Mouse (Mus musculus) midbrain, embryonic 16.5 days (tissue): Measurements from ENCODE around the gene Prdm1. TPM values are rescaled to one million over a fixed set of nuclear protein-coding genes. Genes with fewer than 3 reads are reported as not detected.
A peak's percentile ranks its signal among the peaks of the same experiment; 100 is the strongest.

Experiments
- ATAC-seq: fragments of 200-750 bp; cut with Nextera tagmentation; 2 replicates; pipeline ENCODE4 v1.8.0; 2017; ENCODE audit warnings: moderate TSS enrichment
- H3K27ac ChIP-seq: fragments of 300-500 bp; sonication (generic); 2 replicates; pipeline ENCODE4 v1.5.1; 2014; ENCODE audit warnings: mild to moderate bottlenecking, low read length, mixed read lengths
- H3K27me3 ChIP-seq: fragments of 300-500 bp; sonication (generic); 2 replicates; pipeline ENCODE4 v1.6.1; 2014; ENCODE audit warnings: low read depth, low read length, mixed read lengths; ENCODE audit not compliant: control insufficient read depth, insufficient read depth
- H3K36me3 ChIP-seq: fragments of 300-500 bp; sonication (generic); 2 replicates; pipeline ENCODE4 v1.6.1; 2014; ENCODE audit warnings: mild to moderate bottlenecking, low read length, moderate library complexity, mixed read lengths; ENCODE audit not compliant: control insufficient read depth, insufficient read depth
- H3K4me1 ChIP-seq: fragments of 300-500 bp; sonication (generic); 2 replicates; pipeline ENCODE4 v1.6.1; 2014; ENCODE audit warnings: mild to moderate bottlenecking, low read length, mixed read lengths; ENCODE audit not compliant: control insufficient read depth, insufficient read depth
- H3K4me2 ChIP-seq: fragments of 300-500 bp; sonication (generic); 2 replicates; pipeline ENCODE4 v1.6.1; 2014; ENCODE audit warnings: mild to moderate bottlenecking, low read length, mixed read lengths
- H3K4me3 ChIP-seq: fragments of 300-500 bp; sonication (generic); 2 replicates; pipeline ENCODE4 v1.5.1; 2014; ENCODE audit warnings: low read depth, mild to moderate bottlenecking, low read length, moderate library complexity, mixed read lengths
- H3K9ac ChIP-seq: fragments of 300-500 bp; sonication (generic); 2 replicates; pipeline ENCODE4 v1.6.1; 2014; ENCODE audit warnings: low read depth, low read length, mixed read lengths
- H3K9me3 ChIP-seq: fragments of 300-500 bp; sonication (generic); replicated peaks from 2 replicates; pipeline ENCODE4 v1.6.1; 2014; ENCODE audit warnings: mild to moderate bottlenecking, low read length, mixed read lengths; ENCODE audit not compliant: control insufficient read depth, poor library complexity, severe bottlenecking
- WGBS: fragments of 180-500 bp; shearing (Covaris S2); extraction: QIAGEN DNeasy Blood & Tissue Kit; methylation state at CpG from one replicate; pipeline ENCODE4 v1.1.7; 2014; 5-methylcytosine and 5-hydroxymethylcytosine counted together
- polyA plus RNA-seq: library from polyadenylated mRNA; unstranded; fragments of >200 nt; fragmentation: Nextera tagmentation; extraction: Ambion mirVana; gene quantifications from 2 replicates; pipeline ENCODE4 v1.2.1, GENCODE M21; 2015

Gene Prdm1
- polyA plus RNA-seq, 1 experiment from 2014 or later, result 0.50 TPM

GRCm38 (mm10) chr10:44462351-44462750 is 66.0 kb downstream of the Prdm1 start:
- no peak overlapping the region for H3K27ac ChIP-seq
- ATAC-seq, result no peak
- no peaks in the 10 kb centered on the region for H3K36me3 ChIP-seq
- peaks cover 15% of the 10 kb centered on the region for H3K4me1 ChIP-seq
- no peak overlapping the region for H3K9ac ChIP-seq
- WGBS, result 95% methylated on average over 8 of the region's 8 CpGs
- no peaks in the 10 kb centered on the region for H3K9me3 ChIP-seq
- no peak overlapping the region for H3K4me2 ChIP-seq
- peaks cover 14% of the 10 kb centered on the region for H3K27me3 ChIP-seq
- no peak overlapping the region for H3K4me3 ChIP-seq

DNA sequence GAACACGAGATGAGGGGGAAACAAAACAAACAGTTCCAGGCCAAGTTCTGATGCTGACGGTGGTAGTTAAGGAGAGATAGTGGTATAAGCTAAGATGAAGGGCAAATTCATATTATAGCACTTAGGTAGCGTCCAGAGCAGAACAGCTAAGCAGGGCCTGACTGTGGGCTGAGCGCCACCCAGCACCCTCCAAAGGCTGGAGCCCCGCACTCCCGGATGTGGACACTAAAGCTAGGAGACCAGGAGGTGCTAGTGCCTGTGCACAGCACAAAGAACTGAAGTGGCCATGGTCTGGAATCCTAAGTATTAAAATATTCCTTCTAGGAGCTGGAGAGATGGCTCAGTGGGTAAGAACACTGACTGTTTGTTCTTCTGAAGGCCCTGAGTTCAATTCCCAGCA is 67.2 kb downstream of the Prdm1 start:
- H3K27ac ChIP-seq, result no peak overlapping the region
- no peak overlapping the region for H3K4me2 ChIP-seq
- no peak for ATAC-seq
- no peaks in the 10 kb centered on the region for H3K36me3 ChIP-seq
- H3K27me3 ChIP-seq, result peaks cover 17% of the 10 kb centered on the region
- 93% methylated on average over 6 of the region's 6 CpGs for WGBS
- peaks cover 20% of the 10 kb centered on the region for H3K4me1 ChIP-seq
- no peak overlapping the region for H3K4me3 ChIP-seq
- no peaks in the 10 kb centered on the region for H3K9me3 ChIP-seq
- no peak overlapping the region for H3K9ac ChIP-seq

DNA sequence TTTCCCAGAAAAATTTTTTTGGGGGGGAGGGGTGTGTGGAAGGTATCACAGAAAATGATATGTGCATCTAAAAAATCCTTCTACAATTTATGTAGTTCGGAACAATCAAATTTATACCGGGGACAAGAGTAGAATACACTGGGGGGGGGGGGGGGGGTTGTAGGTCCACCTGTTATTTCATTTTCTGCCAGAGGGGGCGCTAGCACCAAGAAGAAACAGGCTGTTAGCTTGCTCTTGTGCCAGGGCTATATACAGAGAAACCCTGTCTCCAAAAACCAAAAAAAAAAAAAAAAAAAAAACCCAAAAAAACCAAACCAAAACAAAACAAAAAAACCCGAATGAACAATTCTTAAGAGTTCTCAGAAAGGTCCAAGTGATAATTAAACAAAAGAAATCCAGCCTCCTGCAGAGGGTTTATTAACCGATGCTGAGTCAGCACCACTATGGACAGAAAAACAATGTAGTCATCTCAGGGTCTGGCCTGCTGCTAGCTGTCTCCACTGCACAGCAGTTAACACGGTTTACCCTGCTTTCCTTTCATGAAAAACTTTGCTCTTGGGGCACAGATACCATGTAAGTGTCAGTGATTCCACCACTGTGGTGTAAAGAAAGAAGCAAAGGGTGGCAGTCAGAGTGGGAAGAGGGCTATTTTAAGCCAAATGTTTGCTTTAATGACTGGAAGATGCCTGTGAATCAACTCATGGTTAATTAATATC is 68.0 kb downstream of the Prdm1 start:
- WGBS, result 20% methylated on average over 6 of the region's 6 CpGs
- H3K4me3 ChIP-seq, result no peak overlapping the region
- peaks cover 17% of the 10 kb centered on the region for H3K4me1 ChIP-seq
- no peak overlapping the region for H3K4me2 ChIP-seq
- H3K27ac ChIP-seq, result no peak overlapping the region
- no peak overlapping the region for H3K9ac ChIP-seq
- H3K36me3 ChIP-seq, result no peaks in the 10 kb centered on the region
- peaks cover 22% of the 10 kb centered on the region for H3K27me3 ChIP-seq
- H3K9me3 ChIP-seq, result no peaks in the 10 kb centered on the region
- ATAC-seq, result no peak

- Histone ChIP-seq H3K9me3 (no peaks in the 10 kb centered on the region), H3K4me3 (peak overlapping the region; percentile 72), H3K36me3 (no peaks in the 10 kb centered on the region), H3K9ac (no peak overlapping the region), H3K27ac (no peak overlapping the region), H3K4me2 (peak overlapping the region; percentile 97), H3K27me3 (peaks cover 17% of the 10 kb centered on the region), H3K4me1 (peaks cover 17% of the 10 kb centered on the region)
- ATAC-seq, result 0 out of 2 replicates have a peak, but pooled peaks have one; percentile 29
- 11% methylated on average over 11 of the region's 11 CpGs for WGBS
These were observed 68.8 kb downstream of the Prdm1 start for GRCm38 (mm10) chr10:44459321-44460000.

DNA sequence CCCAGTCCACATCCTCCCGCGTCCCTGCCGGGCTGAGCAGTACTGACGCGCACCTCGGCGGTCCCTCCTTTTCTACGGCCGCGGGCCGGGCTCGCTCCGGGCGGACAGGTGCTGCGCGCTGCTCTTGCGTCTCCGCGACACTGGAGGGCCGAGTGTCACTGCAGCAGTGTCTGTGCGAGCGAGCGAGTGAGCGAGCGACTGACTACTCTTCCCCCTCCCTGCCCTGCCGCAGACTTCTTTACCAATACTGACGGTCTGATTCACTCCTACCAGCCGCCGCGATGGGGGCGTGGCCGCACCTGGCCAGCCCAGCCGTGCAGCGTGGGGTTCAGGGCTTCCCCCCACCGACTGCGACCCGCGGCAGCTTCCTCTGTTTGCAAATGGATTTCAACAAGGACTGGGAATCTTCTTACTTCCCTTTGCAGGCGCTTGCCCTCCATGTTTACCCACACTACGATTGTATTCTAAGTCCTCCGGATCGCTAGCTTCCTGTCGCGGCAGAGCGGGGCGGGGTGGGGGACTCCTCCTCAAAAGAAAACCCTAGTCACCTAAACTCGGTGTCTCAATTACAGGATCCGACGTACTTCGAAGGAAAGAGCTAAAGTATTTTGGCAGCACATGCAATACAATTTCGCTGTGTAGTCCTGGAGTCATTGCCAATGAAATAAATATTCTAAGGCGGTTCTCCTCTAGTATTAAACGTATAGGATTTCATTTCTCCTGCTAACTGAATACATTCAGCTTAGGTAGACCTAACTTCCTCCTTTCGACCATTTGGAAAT is 69.6 kb downstream of the Prdm1 start:
- H3K4me1 ChIP-seq, result peaks cover 17% of the 10 kb centered on the region
- H3K27me3 ChIP-seq, result peaks cover 14% of the 10 kb centered on the region
- H3K27ac ChIP-seq, result peak overlapping the region; percentile 54; the same call in 1 of the 2 replicates
- H3K9me3 ChIP-seq, result no peaks in the 10 kb centered on the region
- peak overlapping the region; percentile 97 for H3K4me2 ChIP-seq
- peak overlapping the region; percentile 72 for H3K4me3 ChIP-seq
- no peaks in the 10 kb centered on the region for H3K36me3 ChIP-seq
- H3K9ac ChIP-seq, result peak overlapping the region; percentile 69
- peak; percentile 93 for ATAC-seq
- WGBS, result under 1% methylated on average over 54 of the region's 54 CpGs

- Histone ChIP-seq H3K4me1 (peaks cover 17% of the 10 kb centered on the region), H3K9me3 (no peaks in the 10 kb centered on the region), H3K4me2 (peak overlapping the region; percentile 97), H3K9ac (peak overlapping the region; percentile 69), H3K4me3 (peak overlapping the region; percentile 72), H3K27me3 (peaks cover 14% of the 10 kb centered on the region), H3K36me3 (no peaks in the 10 kb centered on the region), H3K27ac (no peak overlapping the region)
- WGBS, result under 1% methylated on average over 25 of the region's 25 CpGs
- ATAC-seq, result no peak
These were observed 70.3 kb downstream of the Prdm1 start for GRCm38 (mm10) chr10:44457791-44458533.

DNA sequence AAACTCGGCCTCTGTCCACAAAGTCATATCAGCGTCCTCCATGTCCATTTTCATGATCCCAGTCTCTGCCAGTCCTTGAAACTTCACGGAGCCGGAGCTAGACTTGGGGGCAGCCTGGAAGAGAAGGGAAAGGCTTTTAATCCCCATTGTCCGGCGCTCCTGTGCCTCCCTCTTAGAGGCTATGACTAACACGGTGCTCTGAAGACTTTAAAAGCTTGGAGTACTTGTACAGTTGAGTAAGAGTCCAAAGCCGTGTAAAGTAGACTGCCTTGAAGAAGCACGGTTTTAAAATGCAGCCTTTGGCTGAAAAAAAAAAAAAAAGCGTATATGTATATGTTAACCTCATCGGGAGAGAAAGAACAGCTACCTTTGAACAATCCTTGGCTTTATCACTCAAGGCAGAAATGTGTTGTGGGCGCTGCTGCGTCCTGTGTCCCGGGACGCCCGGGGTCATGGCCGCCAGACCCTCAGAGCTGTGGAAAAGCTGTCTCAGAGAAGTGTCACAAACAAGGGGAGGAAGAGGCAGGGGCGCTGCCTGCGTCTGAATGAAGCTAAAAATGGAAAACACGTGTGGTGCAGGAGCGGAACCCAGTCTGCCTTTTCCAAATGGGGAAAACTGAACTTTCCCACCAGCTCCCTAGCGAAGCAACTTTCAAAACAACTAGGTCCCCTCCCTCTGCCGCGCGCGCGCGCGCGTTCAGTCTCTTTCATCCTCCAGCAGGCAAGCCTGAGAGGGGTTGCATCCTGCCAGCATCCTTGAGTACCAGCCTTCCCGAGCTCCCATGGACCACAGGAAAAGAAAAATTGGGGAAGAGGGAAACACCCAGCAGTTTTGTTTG is 71.3 kb downstream of the Prdm1 start:
- Histone ChIP-seq H3K27ac (no peak overlapping the region), H3K9ac (peak overlapping the region; percentile 28; the same call in 1 of the 2 replicates), H3K4me3 (peak overlapping the region; percentile 72), H3K9me3 (no peaks in the 10 kb centered on the region), H3K27me3 (peaks cover 14% of the 10 kb centered on the region), H3K4me2 (peak overlapping the region; percentile 97), H3K36me3 (no peaks in the 10 kb centered on the region), H3K4me1 (peaks cover 17% of the 10 kb centered on the region)
- ATAC-seq, result no peak
- WGBS, result 1% methylated on average over 31 of the region's 31 CpGs

DNA sequence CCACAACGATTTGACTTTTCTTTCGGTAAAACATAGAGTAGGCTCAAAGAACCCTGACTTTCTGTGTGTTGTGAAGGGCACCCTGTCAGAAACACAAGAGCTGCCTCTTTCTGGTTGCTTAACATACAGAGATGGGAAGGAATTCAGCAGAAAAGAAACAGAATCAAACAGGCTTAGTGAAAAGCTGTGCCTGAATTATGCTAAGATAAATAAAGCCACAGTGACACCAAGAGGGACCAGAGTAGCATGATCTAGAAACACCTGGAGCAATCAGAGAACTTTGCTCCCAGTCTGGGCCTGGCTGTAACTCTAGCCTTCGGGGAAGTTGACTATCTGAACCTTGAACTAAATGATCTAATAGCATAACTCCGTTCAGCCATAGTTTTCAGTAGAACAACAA is 73.5 kb downstream of the Prdm1 start:
- ATAC-seq, result no peak
- no peak overlapping the region for H3K4me3 ChIP-seq
- H3K9ac ChIP-seq, result no peak overlapping the region
- no peaks in the 10 kb centered on the region for H3K9me3 ChIP-seq
- H3K4me1 ChIP-seq, result peaks cover 17% of the 10 kb centered on the region
- peaks cover 14% of the 10 kb centered on the region for H3K27me3 ChIP-seq
- no peak overlapping the region for H3K27ac ChIP-seq
- H3K4me2 ChIP-seq, result no peak overlapping the region
- no peaks in the 10 kb centered on the region for H3K36me3 ChIP-seq
- 86% methylated on average over 4 of the region's 4 CpGs for WGBS
